Mouse (Mus musculus) testis, adult 2 months (tissue): Measurements from ENCODE around the gene Itpkb.

ENCODE experiments used
- CTCF ChIP-seq: fragments of 200-500 bp; IDR thresholded peaks from 2 replicates; pipeline ENCODE4 v1.5.1; 2012; ENCODE audit warnings: low read depth, mild to moderate bottlenecking, inconsistent platforms, low read length, moderate library complexity; ENCODE audit not compliant: control insufficient read depth, insufficient read depth, insufficient replicate concordance
- POLR2A ChIP-seq: fragments of 200-500 bp; IDR thresholded peaks from 2 replicates; pipeline ENCODE4 v1.6.1; 2012; ENCODE audit warnings: low read depth, mild to moderate bottlenecking, inconsistent platforms, low read length, moderate library complexity; ENCODE audit not compliant: control insufficient read depth

GRCm38 (mm10) chr1:180289788-180290187 is 40.5 kb upstream of the Itpkb start:
- TF ChIP-seq POLR2A (no peak), CTCF (no peak)
